Mouse (Mus musculus) c-Kit-positive CD71-positive TER-119-negative erythroid progenitor cells, embryonic 14.5 days (primary cell): ENCODE measurements around the gene Scn11a.

Source experiments
- DNase-seq: peaks from one replicate; pipeline ENCODE4 v3.0.0-alpha.2; 2013; ENCODE audit warnings: low read depth

The Scn11a gene

GRCm38 (mm10) chr9:119825297-119825696, at the start of gene Scn11a:
Gene Scn11a, minus strand, starts transcription at chr9:119825456.
- DNase-seq, result no peak

- no peak for DNase-seq
Measured at GRCm38 (mm10) chr9:119854170-119854569, 28.9 kb upstream of the Scn11a start.

- no peak for DNase-seq
Measured at GRCm38 (mm10) chr9:119853071-119853846, 28.0 kb upstream of the Scn11a start.

GRCm38 (mm10) chr9:119852347-119853030, 27.2 kb upstream of the Scn11a start:
- DNase-seq, result no peak

- DNase-seq, result no peak
Measured at GRCm38 (mm10) chr9:119849214-119849613, 24.0 kb upstream of the Scn11a start.

- no peak for DNase-seq
Measured at GRCm38 (mm10) chr9:119848671-119849070, 23.4 kb upstream of the Scn11a start.

GRCm38 (mm10) chr9:119847187-119847586, 21.9 kb upstream of the Scn11a start:
- no peak for DNase-seq

GRCm38 (mm10) chr9:119844724-119845123, 19.5 kb upstream of the Scn11a start:
- DNase-seq, result no peak

GRCm38 (mm10) chr9:119843549-119843948, 18.3 kb upstream of the Scn11a start:
- DNase-seq, result no peak

- no peak for DNase-seq
Measured at GRCm38 (mm10) chr9:119842541-119843169, 17.4 kb upstream of the Scn11a start.

- DNase-seq, result no peak
Measured at GRCm38 (mm10) chr9:119842091-119842490, 16.8 kb upstream of the Scn11a start.

GRCm38 (mm10) chr9:119841159-119841558, 15.9 kb upstream of the Scn11a start:
- no peak for DNase-seq

- DNase-seq, result no peak
Measured at GRCm38 (mm10) chr9:119835581-119836125, 10.4 kb upstream of the Scn11a start.

- no peak for DNase-seq
Measured at GRCm38 (mm10) chr9:119831001-119831400, 5.7 kb upstream of the Scn11a start.

- DNase-seq, result no peak
Measured at GRCm38 (mm10) chr9:119823722-119824121, 1.5 kb downstream of the Scn11a start.

GRCm38 (mm10) chr9:119813631-119814030, 11.6 kb downstream of the Scn11a start:
- DNase-seq, result no peak

GRCm38 (mm10) chr9:119806491-119806890, 18.8 kb downstream of the Scn11a start:
- no peak for DNase-seq

- DNase-seq, result no peak
Measured at GRCm38 (mm10) chr9:119804501-119804847, 20.8 kb downstream of the Scn11a start.

GRCm38 (mm10) chr9:119803845-119804500, 21.3 kb downstream of the Scn11a start:
- no peak for DNase-seq

GRCm38 (mm10) chr9:119803169-119803827, 22.0 kb downstream of the Scn11a start:
- DNase-seq, result no peak

GRCm38 (mm10) chr9:119801460-119801859, 23.8 kb downstream of the Scn11a start:
- no peak for DNase-seq

- no peak for DNase-seq
Measured at GRCm38 (mm10) chr9:119796791-119797190, 28.5 kb downstream of the Scn11a start.
